Mouse (Mus musculus) common myeloid progenitor, adult 5-6 weeks (primary cell): ENCODE data around the gene 9530002B09Rik. TPM values are rescaled to one million over a fixed set of nuclear protein-coding genes. Genes with fewer than 3 reads are reported as not detected.

Source experiments
- ATAC-seq: replicated peaks from 2 replicates; pipeline ENCODE4 v1.8.0; 2016; ENCODE audit warnings: low read depth, mild to moderate bottlenecking, moderate TSS enrichment, inconsistent platforms; ENCODE audit not compliant: poor library complexity, severe bottlenecking
- total RNA-seq: library from RNA; stranded (forward); fragments of 200-1000, 187-1606 nt; gene quantifications from 2 replicates; pipeline ENCODE4 v1.2.3, GENCODE M21; 2017

Gene 9530002B09Rik
- not detected in 2 replicates for total RNA-seq

GRCm38 (mm10) chr4:122688975-122689374 is at the start of gene 9530002B09Rik:
Gene 9530002B09Rik (plus strand): TSS chr4:122689275.
- no peak for ATAC-seq

Other genes with a start within 250 kb of the 9530002B09Rik start
- 52.5 and 64.8 TPM in 2 replicates for gene Ppt1, start 147.0 kb downstream of the 9530002B09Rik start, total RNA-seq
- 114 and 153 TPM in 2 replicates for gene Cap1, start 196.8 kb downstream of the 9530002B09Rik start, total RNA-seq